ENCODE assay signal across 8 mouse cellular contexts in genomic region chr6:148830355-148830747, GRCm38 (mm10). TPM values are rescaled to one million over a fixed set of nuclear protein-coding genes. Genes with fewer than 3 reads are reported as not detected.
DNase-seq lines count a peak whose midpoint lies in the region; ATAC-seq and TF ChIP-seq lines count a peak whose summit lies in the region.

No protein-coding gene starts in this region.

- no peak for TF ChIP-seq CTCF in lung, adult 2 months (IDR thresholded peaks at IDR 0.05; ENCODE audit: insufficient read depth, low read length)
- no peak for TF ChIP-seq CTCF in intestine, postnatal 0 days (IDR thresholded peaks at IDR 0.05; ENCODE audit: low read depth)

- H3K4me1 ChIP-seq in lung, adult 2 months (ENCODE audit: control insufficient read depth, insufficient read depth, low read length): peaks cover 2% of the 10 kb centered on the region
- peaks cover 20% of the 10 kb centered on the region for H3K4me1 ChIP-seq in embryonic facial prominence, embryonic 13.5 days
- H3K4me1 ChIP-seq in intestine, postnatal 0 days (replicated peaks; ENCODE audit: control insufficient read depth, insufficient read depth, low read length): no peaks in the 10 kb centered on the region
- peaks cover 10% of the 10 kb centered on the region; the same call in 1 of the 2 replicates for H3K4me1 ChIP-seq in neural tube, embryonic 14.5 days (ENCODE audit: control insufficient read depth, insufficient read depth, low read length)

- TF ChIP-seq POLR2A in lung, adult 2 months (IDR thresholded peaks at IDR 0.05; ENCODE audit: borderline replicate concordance, extremely low read depth, low read depth, low read length): no peak

- H3K4me2 ChIP-seq in embryonic facial prominence, embryonic 13.5 days: peak overlapping the region; percentile 76
- peak overlapping the region; percentile 77 for H3K4me2 ChIP-seq in intestine, postnatal 0 days (replicated peaks; ENCODE audit: low read depth)
- peak overlapping the region; percentile 89 for H3K4me2 ChIP-seq in neural tube, embryonic 14.5 days (ENCODE audit: low read depth, low read length)

- H3K4me3 ChIP-seq in lung, adult 2 months (replicated peaks; ENCODE audit: extremely low read depth, low read depth, low read length): peak overlapping the region; percentile 84
- H3K4me3 ChIP-seq in embryonic facial prominence, embryonic 13.5 days: peak overlapping the region; percentile 92
- H3K4me3 ChIP-seq in intestine, postnatal 0 days (ENCODE audit: low read depth, low read length): peak overlapping the region; percentile 82
- peak overlapping the region; percentile 82 for H3K4me3 ChIP-seq in neural tube, embryonic 14.5 days (ENCODE audit: low read depth, low read length)

- peak overlapping the region; percentile 84 for H3K9ac ChIP-seq in embryonic facial prominence, embryonic 13.5 days
- H3K9ac ChIP-seq in intestine, postnatal 0 days (ENCODE audit: low read depth, low read length): peak overlapping the region; percentile 59
- peak overlapping the region; percentile 70 for H3K9ac ChIP-seq in neural tube, embryonic 14.5 days (replicated peaks; ENCODE audit: low read depth, low read length)

- no peak for ATAC-seq in embryonic facial prominence, embryonic 13.5 days (ENCODE audit: insufficient number of reproducible peaks, insufficient read depth, low FRiP score, low TSS enrichment, low read depth)
- ATAC-seq in intestine, postnatal 0 days: no peak
- ATAC-seq in neural tube, embryonic 14.5 days (ENCODE audit: low read depth): no peak

- no peaks in the 10 kb centered on the region for H3K36me3 ChIP-seq in embryonic facial prominence, embryonic 13.5 days
- no peaks in the 10 kb centered on the region for H3K36me3 ChIP-seq in intestine, postnatal 0 days (ENCODE audit: control insufficient read depth, insufficient read depth)
- H3K36me3 ChIP-seq in neural tube, embryonic 14.5 days (ENCODE audit: control insufficient read depth, insufficient read depth, low read length): no peaks in the 10 kb centered on the region

- no peak for DNase-seq in lung, adult 2 months
- no peak for DNase-seq in lung, postnatal 25 days (ENCODE audit: low spot score)
- DNase-seq in retina, embryonic 14.5 days (ENCODE audit: low spot score): no peak
- no peak for DNase-seq in left cerebral cortex, adult 8-10 months (ENCODE audit: low spot score in 2 of 2)
- no peak for DNase-seq in natural killer cell, adult 2 months (ENCODE audit: low spot score in 2 of 2)

- H3K27me3 ChIP-seq in embryonic facial prominence, embryonic 13.5 days: no peaks in the 10 kb centered on the region
- H3K27me3 ChIP-seq in intestine, postnatal 0 days (replicated peaks; ENCODE audit: control insufficient read depth, insufficient read depth, low read length): no peaks in the 10 kb centered on the region
- H3K27me3 ChIP-seq in neural tube, embryonic 14.5 days (ENCODE audit: control insufficient read depth, insufficient read depth, low read length): no peaks in the 10 kb centered on the region

- H3K9me3 ChIP-seq in embryonic facial prominence, embryonic 13.5 days: no peaks in the 10 kb centered on the region
- H3K9me3 ChIP-seq in intestine, postnatal 0 days (ENCODE audit: control insufficient read depth): no peaks in the 10 kb centered on the region
- no peaks in the 10 kb centered on the region for H3K9me3 ChIP-seq in neural tube, embryonic 14.5 days (ENCODE audit: control insufficient read depth, low read length)

- no peak overlapping the region for H3K27ac ChIP-seq in embryonic facial prominence, embryonic 13.5 days
- H3K27ac ChIP-seq in intestine, postnatal 0 days (ENCODE audit: low read depth, low read length): no peak overlapping the region
- no peak overlapping the region for H3K27ac ChIP-seq in neural tube, embryonic 14.5 days (ENCODE audit: low read depth, low read length)

- WGBS in lung, adult 2 months: 3% methylated on average over 3 of the region's 3 CpGs
- WGBS in embryonic facial prominence, embryonic 13.5 days: 5% methylated on average over 3 of the region's 3 CpGs
- 0% methylated on average over 3 of the region's 3 CpGs for WGBS in intestine, postnatal 0 days
- 0% methylated on average over 3 of the region's 3 CpGs for WGBS in neural tube, embryonic 14.5 days

RNA-seq across cellular contexts. Expression of gene Ipo8, which starts 0.9 kb away (rescaled TPM):
- 10.0 and 14.9 TPM in 2 replicates for polyA plus RNA-seq in lung, adult 2 months (2012; rRNA removed)
- polyA plus RNA-seq in embryonic facial prominence, embryonic 13.5 days (2015; fragmentation: Nextera tagmentation; extraction: Ambion mirVana): 25.7 and 26.4 TPM in 2 replicates
- polyA plus RNA-seq in intestine, postnatal 0 days (2015; fragmentation: Nextera tagmentation; extraction: Ambion mirVana): 16.5 and 17.4 TPM in 2 replicates
- 17.2 and 21.2 TPM in 2 replicates for polyA plus RNA-seq in neural tube, embryonic 14.5 days (2014; fragmentation: Nextera tagmentation; extraction: Ambion mirVana)
- total RNA-seq in left cerebral cortex, adult 8-10 months (2022): 10 to 100 TPM; 40.8 to 46.9 (median 44.0) TPM
